Mouse (Mus musculus) common myeloid progenitor, adult 5-6 weeks (primary cell): ENCODE results near the gene Rpl7a. TPM values are rescaled to one million over a fixed set of nuclear protein-coding genes. Genes with fewer than 3 reads are reported as not detected.

Experiments used
- ATAC-seq: replicated peaks from 2 replicates; pipeline ENCODE4 v1.8.0; 2016; ENCODE audit warnings: low read depth, mild to moderate bottlenecking, moderate TSS enrichment, inconsistent platforms; ENCODE audit not compliant: poor library complexity, severe bottlenecking
- total RNA-seq: library from RNA; stranded (forward); fragments of 200-1000, 187-1606 nt; gene quantifications from 2 replicates; pipeline ENCODE4 v1.2.3, GENCODE M21; 2017

Rpl7a gene
- total RNA-seq, 1 experiment from 2014 or later, result 2,597 TPM

DNA sequence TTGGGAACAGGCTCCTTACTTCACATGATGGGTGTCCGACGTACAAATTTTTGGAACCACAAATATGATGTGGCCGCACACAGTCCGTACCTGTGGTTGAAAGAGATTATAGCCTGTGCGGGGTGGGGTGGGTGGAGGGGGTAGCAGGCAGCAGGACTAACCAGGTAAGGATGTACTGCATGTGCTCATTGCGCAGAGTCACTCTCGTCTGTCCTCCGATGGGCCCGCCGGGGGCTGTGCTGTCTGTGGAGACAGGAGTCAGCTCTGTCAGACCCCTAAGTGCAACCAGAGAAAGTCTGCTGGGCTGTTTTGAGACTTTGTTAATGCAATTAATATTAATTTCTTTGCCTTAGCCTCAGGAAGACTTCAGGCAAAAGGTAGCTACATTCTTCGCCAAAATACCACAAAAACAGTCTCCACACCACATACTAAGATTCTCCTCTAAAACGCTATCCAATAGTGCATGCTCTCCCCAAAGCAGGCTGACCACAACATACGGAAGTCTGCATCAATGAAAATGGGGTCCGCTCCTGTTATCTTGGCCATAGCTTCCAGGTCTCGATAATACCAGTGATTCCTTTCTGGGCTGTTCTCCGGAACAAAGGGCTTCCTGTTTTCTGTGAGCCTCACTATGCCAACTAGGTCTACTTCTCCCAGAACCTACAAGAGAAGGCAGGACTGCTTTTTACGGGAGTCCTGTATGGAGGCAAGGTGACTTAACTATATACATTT lies 3.0 kb downstream of the Rpl7a start:
- ATAC-seq, result no peak

- no peak for ATAC-seq
Observed at GRCm38 (mm10) chr2:26914148-26914941, 3.8 kb downstream of the Rpl7a start.

DNA sequence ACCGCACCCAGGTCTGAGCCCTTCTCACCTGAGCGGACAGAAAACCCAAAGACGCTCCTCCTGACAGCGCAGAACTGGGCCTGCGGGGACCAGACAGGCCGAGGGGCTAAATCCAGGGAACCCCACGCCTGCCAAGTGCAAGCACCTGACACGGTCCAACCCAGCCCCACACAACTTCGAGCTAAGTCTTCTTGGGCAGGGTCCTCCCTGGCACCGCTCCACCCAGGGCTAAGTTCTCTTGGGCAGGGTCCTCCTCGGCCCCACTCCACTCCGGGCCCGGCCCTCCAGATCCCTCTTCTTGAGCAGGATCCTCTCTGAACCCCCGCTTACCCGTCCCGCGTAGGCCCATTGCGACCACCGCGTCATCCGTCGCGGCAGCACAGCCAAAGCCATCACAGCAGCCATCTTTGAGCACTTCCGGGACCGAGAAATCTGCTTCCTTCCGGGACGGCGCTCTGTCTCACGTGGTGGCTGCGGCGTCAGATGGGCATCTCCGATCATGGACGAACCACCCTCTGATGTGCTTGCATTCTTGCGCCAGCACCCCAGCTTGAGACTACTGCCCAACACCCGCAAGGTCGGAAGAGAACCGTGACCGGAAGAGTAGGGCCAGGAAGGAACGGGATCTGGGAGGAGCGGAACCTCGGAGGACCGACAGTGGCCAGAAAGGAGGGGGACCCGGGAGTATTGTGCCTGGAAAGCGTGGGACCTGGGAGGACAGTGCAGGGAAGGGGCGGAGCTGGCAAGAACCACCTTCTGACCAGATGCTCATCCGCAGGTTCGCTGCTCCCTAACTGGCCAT lies 5.6 kb downstream of the Rpl7a start, which contains the start of the genes Surf2 and Surf1:
Surf2 (plus strand) TSS at position 441 of the 802 bp plus-strand sequence.
Surf1 (minus strand) TSS at position 604 of the 802 bp plus-strand sequence.
- ATAC-seq, result peak; percentile 86

DNA sequence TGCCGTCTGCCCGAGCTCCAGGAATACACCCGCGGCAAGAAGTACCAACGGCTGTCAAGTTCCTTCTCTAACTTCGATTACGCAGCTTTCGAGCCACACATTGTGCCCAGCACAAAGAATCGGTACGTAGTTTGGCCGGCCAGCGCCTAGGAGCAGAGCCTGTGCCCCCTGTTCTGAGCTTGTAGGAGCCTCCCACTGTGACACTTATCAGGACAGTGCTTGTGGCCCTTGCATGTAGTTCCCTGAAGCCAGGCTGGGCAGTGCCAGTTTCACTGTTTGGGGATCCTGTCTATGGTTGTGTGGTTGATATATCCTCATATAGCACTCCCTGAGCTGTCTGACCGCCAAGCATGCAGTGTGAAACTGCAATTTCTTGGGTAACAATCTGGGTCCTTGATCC lies 6.2 kb downstream of the Rpl7a start:
- no peak; the same call in 1 of the 2 replicates for ATAC-seq

- ATAC-seq, result no peak
Observed at GRCm38 (mm10) chr2:26919684-26920083, 9.1 kb downstream of the Rpl7a start.

- no peak for ATAC-seq
Observed at GRCm38 (mm10) chr2:26920190-26920855, 9.8 kb downstream of the Rpl7a start.

DNA sequence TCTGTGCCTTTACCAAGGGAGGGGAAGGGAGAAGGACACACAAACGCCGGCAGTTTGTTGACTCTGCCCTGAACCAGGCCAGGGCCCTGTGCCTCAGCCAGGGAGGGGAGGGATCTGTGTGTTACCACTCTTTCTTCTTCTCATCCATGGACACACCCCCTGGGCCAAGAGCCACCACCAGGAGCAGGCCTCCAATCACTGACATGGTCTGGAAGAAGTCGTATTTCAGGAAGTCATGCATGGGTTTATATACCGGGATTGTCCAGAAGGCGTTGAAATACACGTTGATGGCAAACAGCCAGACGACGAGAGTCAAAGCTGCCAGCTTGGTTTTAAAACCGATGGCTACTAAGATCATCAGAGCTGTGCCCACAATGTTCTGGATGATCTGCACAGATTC lies 11.2 kb downstream of the Rpl7a start:
- no peak for ATAC-seq

GRCm38 (mm10) chr2:26927745-26928476 lies 17.3 kb downstream of the Rpl7a start:
- ATAC-seq, result no peak

- ATAC-seq, result peak; percentile 45; the same call in 1 of the 2 replicates
Observed at GRCm38 (mm10) chr2:26930390-26930789, 19.8 kb downstream of the Rpl7a start.

- ATAC-seq, result no peak
Observed at GRCm38 (mm10) chr2:26932473-26933303, 22.1 kb downstream of the Rpl7a start.

DNA sequence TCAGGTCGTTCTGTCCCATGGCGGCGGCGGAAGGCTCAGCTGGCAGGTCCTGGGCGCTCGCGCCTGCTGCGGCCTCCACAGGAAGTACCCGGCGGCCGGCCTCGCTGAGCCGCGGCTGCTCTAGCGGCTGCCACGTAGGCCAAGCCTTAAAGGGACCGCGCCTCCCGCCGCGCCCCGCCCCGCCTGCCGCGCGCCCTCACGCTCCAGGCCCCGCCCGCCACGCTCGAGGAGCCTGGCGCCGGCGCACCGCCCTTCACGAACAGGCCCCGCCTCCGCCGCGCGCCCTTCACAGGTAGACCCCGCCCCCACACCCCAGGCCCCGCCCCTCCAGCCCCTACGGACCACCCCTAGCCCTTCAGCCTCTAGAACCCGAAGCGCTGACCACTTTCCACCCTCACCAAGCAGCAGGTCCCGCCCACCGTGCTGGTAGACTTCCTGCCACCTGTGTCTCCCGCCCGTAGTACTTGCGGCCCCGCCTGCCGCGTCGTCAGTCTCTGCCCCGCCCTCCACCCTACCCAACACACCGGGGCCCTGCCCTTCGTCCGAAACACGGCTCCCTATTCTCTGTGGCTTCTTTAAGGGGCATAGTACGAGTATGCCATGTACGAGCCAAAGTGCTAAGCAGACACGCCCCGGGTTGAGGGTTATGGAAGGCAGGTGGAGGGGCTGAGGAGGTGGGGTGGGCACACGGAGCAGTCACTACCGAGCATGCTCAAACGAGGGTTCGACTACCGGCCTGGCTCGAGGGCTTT lies 22.9 kb downstream of the Rpl7a start, which contains the start of the genes Surf4 and Stkld1:
Surf4 (minus strand) TSS at position 625 of the 752 bp plus-strand sequence.
Stkld1 (plus strand) TSS at position 744 of the 752 bp plus-strand sequence.
- ATAC-seq, result peak; percentile 87

GRCm38 (mm10) chr2:26935286-26935685 lies 24.7 kb downstream of the Rpl7a start:
- no peak for ATAC-seq

DNA sequence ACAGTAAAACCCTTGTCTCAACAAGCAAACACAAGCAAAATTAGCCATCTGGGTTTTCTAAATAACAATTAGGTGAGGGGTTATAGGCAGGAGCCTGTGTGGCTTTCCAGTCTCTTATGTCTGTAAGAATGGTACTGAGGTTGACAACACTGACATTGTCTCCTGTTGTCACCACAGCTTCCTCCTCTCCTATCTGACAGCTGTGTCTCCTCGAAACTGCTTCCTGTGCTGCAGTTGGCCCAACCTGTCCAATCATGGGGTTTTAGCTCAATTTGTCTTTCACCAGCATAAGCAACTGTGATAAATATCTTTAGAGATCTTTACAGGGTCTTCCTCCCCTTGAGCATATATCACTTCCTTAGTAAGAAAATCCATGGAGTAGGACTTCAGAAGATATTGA lies 25.9 kb downstream of the Rpl7a start:
- no peak; the same call in 1 of the 2 replicates for ATAC-seq

- peak; percentile 74 for ATAC-seq
Observed at GRCm38 (mm10) chr2:26941539-26941938, 31.0 kb downstream of the Rpl7a start.

DNA sequence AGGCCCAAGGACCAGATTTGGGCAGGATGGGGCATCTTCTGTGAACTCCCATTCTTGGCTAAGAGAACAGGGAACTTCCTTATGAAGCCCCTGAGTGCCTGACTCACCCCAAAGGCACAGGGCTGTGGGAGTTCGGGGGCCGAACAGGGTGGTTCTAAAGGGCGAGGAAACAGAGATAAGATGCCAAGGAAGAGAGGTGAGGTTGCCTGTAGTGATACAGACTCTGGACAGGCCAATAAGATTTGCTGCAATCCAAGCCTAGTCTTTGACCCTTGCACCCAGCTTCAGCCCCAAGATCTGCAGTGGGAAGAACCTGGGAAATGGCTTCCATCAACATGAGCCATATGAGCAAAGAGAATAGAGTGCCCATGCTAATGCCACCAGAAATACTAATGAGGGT lies 32.7 kb downstream of the Rpl7a start:
- ATAC-seq, result no peak

GRCm38 (mm10) chr2:26950411-26950810 lies 39.8 kb downstream of the Rpl7a start:
- no peak for ATAC-seq

GRCm38 (mm10) chr2:26951346-26951905 lies 40.9 kb downstream of the Rpl7a start:
- no peak for ATAC-seq
